Mouse (Mus musculus): ENCODE results near the gene Coq7.

The Coq7 gene

DNA sequence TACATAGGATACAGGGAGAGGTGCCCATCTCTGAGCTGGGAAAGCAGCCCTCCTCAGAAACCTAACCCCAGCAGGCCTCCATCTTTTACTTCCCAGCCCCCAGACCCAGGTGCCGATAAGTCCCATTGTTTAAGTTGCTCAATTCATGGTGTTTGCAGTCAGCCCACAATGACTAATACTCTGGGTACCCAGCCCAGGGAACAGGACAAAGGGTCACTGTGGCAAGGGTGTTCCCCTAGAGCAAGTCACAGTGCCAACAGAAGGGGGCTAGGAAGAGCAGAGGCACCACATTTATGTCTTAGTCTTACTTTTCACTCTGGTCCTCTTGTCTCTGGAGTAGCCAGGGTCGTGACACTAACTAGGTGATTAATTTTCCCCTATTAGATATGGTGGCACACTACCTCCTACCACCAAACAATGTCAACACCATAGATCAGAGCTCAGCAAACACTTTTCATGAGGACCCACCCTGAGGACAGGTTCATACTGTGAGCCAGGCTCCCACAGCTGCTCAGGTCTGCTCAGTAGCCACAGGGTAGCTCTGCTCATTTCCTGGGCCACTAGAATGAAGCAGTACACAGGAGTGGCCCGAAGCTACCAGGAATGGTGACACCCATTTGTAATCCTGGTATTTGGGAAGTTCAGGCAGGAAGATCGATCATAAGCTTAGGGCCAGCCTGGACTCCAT, 38.1 kb downstream of the Coq7 start:
- no peak for DNase-seq

DNA sequence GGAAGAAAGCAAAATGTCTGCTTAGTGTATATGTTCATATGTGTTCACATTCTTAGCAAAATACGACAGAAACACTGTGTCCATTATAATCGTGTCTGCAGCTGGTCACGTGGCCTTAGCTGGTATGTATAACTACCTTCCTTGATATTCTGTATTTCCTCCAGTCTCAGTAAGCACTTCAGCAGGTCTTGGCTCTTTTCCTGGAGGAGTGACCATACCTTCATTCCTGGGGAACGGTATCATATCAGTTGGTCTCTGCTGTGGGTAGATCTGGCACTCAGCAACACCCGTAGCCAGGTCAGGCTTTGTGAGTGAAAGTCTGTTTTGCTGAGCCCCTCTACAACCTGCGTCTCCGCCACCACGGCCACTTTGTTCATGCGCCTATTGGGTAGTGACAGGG, 39.3 kb downstream of the Coq7 start:
- no peak for DNase-seq

DNA sequence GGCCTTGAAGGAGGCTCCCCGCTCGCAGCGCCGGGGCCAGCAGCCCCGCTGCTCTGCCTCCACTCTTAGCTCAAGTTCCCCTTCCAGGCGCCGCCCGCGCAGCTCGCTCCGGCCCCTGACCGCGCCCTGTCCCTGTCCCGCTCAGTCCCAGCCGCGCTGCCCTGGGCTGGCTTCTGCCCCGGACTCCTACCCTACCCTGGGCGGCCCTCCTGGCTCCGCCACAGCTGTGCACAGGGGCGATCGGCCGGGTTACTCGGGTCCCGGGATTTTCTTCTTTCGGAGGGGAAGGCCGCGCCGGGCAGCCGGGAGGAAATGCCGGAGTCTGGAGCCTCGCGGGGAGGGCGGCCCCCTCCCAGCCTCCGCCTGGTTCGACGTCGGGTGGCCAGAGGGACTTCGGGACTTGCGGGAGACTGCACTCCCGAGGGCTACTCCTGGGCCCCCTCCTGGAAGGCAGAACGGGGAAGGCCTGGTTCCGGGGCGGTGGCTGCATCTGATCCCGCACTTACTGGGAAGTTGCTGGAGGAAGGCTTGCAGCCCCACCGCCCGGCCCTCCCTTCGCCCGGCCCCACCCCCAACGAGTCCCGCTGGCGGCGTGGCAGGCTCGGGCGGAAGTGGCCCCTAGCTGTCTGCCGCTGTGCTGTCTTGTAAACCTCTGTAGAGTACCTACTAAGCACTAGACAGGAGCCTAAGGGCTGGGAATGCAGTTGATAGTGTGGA, 41.6 kb downstream of the Coq7 start, which contains the start of gene Itpripl2:
Itpripl2 (minus strand) TSS at position 545 of the 717 bp plus-strand sequence.
- peak; percentile 79 for DNase-seq

DNA sequence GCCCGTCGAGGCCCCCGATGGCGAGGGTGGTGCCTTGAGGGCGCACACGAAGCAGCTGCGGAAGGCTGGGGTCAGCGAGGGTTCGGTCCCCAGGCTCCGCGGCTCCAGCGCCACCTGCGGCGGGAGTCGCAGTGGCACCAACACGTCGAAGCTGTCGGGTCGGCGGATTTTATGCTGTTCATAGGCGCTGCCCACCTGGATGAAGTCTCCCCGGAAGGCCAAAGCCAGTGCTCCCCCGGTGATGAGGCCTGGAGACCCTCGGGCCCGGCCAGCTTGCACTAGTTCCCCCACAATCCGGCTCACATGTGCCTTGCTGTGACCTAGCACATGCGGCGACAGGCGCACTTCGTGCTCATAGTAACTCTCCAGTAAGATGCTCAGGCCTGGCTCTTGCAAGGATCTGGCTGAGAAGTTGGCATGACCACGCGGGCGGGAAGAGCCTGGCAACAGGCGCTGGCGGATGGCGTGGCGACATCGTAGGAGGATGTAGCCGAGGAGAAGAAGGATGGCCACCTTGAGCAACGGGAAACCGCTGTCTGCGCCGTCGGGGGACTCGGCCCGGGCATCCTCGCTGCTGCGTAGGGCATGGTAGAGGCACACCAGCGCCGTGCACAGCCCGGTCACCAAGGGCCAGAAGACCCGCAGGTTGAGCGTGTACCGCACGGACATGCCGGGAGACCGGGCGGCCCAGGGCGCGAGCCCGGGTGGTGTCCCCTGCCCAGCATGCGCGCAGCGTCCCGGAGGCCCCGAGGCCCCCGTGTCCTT, 42.3 kb downstream of the Coq7 start:
- peak; percentile 15 for DNase-seq

DNA sequence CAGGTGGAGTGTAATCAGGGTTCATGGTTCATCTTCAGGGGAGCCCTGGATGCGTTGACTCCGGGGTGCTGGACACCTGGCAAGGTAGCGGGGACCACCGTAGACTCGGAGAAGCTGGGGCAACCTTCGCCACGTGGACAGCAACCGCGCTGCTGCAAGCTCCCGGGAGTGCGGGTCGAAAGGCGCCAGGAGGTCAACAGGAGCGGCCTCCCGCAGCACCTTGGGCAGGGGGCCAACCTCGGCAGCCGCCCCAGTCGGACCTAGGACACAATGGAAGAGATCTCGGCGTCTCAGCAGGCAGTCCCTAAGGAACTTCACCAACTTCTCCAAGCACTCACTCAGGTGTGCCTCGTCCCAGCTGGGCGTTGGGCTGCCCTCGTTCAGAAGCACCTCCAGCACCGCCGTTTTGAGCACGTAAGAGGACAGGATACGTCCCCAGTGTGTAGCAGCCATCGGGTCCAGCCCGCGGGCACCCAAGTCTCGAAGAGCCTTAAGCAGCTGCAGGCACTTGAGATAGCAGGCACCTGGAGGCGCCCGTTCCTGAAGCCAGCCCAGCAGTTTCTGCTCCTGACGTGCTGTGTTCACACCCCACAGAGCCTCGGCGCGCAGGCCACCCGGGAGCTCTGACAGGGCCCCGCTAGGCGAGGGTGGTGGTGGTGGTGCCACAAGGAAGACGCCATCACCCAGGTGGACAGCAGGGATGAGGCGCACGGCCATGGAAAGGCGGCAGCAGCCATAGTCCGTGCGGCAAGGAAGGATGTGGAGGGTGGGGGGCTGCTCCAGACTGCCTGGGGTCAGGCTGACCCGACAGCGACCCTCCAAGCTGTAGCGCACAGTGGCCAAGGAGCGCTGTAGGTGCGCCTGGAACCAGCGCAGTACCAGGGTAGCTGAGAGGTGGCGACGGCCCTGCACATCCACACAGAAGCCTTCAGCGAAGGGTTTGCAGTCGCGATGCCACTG, 43.2 kb downstream of the Coq7 start:
- DNase-seq, result no peak

DNA sequence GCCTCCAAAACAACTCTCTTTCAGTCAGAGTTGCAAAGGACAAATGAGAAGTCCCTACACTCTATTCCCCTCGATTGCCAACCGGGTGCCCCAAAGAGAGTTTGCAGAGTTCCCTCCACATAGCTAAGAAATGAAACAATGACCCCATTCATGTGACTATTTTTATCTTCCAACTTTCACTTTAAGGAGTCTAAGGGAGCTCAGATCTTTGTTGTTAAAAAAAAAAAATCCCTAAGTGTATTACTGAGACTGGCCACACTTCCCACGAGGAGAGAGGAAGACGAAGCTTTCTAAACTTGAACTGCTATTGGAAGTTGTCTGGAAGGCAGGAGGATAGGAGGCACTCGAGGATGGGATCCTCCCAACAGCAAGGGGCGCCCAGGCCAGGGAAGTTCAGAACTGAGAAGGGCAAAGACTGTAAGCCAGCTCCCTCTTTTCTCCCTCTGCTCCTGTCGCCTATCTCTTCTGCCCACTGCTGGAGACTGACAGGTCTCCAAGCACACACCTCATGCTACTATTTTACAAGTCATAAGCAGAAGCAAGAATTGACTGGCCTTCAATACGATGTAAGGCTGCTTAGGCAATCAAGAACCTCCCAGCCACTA, 45.0 kb downstream of the Coq7 start:
- DNase-seq, result no peak

DNA sequence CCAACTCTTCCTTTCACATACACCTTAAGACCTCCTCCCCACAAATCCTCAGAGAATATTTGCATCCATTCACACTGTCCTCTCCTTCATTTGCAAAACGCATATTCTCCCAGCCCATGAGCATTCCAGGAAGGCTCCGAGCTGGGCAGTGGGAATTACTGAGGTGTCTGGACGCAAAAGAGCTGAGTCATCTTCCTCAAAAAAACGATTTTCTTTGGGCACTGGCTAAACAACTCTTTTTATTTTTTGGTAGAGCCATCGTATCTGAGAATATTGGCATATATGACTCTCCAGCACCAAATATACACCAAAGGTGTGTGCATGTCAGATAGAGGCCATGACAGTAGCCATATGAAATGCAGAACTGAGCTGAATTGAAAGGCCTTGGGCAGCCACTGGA, 46.2 kb downstream of the Coq7 start:
- DNase-seq, result no peak

DNA sequence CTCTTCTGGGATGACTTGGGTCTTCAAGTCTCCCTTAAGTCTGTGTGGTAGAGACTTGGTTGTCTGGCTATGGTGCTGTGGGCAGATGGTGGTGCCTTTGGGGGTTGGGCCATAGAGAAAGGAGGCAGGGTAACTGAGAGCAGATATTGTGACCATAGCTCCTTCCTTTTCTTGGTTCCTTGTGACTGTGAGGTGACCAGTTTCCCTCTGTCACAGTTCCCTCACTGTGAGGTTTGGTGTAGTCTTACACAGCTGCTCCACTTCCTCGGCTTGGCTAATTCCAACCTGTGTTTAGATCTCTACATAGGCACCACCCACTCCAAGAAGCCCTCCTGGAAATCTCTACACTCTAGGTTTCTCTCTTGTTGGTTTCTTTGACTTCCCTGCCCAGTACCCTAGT, 49.2 kb downstream of the Coq7 start:
- no peak for DNase-seq

DNA sequence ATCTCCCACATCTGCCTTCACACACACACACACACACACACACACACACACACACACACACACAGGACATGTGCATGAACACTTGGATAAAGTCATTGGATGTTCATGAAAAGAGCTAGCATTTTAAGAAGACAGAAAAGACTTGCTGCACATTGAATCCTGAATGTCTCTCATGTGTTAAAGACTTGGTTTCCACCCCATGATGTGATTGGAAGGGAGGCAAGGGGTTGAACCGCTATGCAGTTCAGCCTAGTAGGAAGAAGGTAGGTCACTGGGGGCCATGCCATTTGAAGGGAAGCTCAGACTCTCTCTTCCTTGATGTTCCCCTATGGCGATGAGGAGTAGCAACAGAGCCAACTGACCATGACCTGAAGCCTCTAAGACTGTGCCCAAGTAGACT, 51.2 kb downstream of the Coq7 start:
- DNase-seq, result no peak

DNA sequence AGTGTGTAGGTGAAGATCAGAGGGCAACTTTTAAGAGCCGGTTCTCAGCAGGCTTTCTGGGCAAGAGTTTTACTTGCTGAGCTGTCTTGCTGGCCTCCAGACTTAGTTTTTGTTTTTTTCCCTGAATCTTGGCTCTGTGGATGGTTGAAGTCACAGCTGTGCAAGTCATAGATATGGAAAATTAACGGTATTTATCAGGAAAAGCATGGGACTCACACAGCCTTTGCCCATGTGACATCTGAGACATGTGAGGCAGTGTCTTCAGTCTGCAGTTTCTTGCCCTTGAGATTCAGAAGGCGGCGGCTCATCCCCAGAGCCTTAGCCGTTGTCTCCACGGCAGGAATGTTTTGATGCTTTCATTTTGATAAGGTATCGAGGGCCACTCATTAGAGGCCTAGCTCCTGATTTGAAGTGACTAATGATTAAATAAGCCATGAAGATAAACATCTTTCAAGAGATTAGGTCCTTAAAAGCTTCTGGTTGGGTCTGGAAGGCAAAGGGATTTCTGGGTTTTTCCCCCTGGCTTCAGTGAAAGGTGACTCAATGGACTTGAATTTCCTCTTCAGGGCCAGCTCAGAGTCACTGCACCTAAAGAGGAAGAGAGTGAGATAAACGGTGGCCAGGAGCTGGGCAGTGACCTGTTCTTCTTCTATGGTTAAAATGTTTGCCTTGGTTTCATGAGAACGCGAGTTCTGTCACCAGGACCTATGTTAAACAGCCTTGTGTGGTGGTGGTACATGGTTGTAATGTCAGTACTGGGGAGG, 51.9 kb downstream of the Coq7 start:
- no peak for DNase-seq

DNA sequence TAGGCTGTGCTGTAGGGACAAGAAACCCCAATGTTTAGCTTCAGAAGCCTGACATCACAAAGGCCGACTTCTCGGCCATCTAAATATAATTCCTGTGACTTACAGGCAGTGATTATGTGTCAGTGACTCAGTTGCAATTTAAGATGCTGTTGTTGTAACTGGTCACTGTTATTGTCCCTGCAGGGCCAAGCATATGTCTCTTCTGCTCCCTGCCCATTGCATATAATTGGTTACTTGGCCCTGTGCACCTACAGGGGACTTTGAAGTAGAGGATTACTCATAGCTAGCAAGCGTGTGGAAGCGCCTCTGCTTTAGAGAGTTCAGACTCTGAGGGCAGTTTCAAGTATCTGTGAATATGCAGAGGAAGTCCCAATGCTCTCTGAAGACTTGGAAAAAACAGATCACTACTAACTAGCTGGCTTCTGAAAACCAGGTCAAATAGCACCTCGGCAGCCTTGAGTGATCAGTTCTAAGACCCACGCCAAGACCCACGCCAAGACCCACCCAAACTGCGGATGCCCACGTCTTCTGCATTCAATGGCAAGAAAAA, 52.9 kb downstream of the Coq7 start:
- no peak for DNase-seq

DNA sequence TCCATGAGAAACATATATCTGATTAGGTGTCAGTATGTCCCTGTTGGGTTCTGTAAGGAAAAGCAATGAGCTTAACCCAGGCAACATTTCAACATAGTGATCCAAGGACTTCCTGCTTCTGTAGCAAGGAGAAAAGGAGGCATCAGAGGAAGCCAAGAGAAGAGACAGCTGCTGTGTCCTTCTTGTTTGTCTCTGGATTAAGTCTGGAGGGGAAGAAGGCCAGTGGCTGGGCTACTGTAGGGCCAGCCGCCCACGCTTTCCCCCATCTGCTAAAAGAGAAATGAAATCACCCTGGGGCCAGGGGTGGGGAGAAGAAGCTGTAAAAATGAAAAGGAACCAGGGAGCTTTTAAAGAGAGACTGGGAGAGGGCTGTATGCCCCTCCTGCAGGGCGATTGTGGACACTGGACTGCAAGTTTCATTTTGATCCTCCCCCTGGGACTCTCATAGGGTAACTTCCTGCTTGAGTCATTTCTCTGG, 54.3 kb downstream of the Coq7 start:
- DNase-seq, result peak; percentile 42

DNA sequence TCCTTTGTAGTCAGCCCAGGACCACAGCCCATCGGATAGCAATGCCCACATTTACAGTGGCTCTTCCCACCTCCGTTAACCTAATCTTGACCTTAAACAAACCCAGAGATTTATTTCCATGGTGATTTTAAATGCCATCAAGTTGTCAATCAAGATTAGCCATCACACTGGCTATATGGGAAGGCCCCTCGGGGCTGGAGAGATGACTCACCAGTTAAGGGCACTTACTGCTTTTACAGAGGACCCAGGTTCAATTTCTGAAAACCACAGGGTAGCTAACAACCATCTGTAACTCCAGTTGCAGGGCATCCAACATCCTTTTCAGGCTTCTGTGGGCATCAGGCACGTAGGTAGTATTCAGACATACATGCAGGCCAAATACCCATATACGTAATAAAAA, 56.7 kb downstream of the Coq7 start:
- no peak for DNase-seq

DNA sequence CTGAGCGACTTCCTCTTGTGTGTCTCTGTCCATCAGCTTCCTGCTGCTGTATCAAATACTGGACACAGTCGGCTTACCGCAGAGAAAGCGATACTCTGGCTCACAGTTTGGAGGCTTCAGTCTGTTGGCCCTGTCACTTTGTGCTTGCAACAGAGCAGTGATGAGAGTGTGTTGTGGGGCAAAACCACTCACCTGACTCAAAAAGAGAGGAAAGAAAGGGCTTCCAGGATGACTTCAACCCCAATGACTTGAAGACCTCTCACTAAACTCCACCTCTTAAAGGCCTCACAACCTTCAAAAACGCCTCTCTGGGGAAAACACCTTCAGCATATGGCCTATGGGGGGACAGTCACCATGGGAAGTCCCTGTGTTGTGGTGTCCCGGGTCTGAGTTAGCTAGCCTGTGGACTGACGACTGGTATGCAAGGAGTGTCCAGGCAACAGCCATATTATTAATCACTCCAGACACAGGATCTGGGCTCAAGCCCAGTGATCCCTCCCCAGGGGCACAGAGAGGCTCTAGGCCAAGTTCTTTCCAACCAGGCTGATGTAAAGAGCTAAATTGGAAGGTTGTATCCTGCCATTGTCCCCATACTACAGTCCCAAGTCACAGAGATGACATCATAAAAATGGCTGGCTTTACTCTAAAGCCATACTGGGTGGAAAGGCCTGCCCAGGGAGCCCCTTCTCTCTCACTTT, 58.0 kb downstream of the Coq7 start:
- DNase-seq, result no peak

DNA sequence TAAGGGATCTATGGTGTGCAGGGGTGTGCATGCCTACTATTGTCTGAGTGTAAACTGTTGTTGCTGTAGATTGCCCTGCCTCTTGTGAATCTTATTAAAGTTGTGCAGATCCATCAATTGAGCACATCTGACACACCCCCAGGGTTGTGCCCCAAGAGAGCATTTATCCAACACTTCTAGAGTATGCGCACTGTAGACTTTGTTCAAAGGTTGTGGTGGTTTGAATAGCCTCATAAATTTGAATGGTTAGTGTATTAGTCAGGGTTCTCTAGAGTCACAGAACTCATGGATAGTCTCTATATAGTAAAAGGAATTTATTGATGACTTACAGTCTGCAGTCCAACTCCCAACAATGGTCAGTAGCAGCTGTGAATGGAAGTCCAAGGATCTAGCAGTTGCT, 60.3 kb downstream of the Coq7 start:
- DNase-seq, result no peak

DNA sequence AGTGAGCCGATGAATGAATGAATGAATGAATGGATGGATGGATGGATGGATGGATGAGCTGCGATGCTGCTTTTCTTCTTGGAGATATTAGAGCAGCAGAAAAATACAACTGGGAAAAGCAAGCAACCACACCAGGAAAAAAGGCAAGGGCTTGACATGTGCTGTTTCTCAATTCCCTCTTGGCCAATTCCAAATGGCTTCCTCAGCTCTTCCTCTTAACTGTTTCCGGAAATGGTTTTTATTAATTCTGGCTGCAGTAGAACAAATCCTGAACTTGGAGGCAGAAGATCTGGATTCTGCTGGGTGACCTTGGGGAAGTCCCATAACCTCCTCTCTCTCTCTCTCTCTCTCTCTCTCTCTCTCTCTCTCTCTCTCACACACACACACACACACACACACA, 65.1 kb downstream of the Coq7 start:
- no peak for DNase-seq

DNA sequence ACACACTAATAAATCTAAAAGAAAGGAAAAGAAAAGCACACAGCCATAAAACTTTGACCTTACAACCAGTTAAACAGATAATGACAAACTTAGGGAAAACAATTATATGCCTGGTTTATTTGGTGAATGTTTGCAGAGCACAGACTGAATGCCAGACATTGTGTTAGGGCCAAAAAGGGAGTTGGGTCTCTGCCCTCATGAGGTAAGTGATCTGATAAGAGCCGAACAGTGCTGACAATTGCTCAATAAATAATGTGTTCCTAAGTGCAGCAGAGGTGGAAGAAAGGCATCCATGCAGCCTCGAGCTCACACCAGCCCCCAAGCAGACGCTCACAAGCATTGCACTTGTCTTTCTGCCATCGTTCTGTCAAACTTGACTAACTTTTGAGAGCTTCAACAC, 68.7 kb downstream of the Coq7 start:
- no peak for DNase-seq

DNA sequence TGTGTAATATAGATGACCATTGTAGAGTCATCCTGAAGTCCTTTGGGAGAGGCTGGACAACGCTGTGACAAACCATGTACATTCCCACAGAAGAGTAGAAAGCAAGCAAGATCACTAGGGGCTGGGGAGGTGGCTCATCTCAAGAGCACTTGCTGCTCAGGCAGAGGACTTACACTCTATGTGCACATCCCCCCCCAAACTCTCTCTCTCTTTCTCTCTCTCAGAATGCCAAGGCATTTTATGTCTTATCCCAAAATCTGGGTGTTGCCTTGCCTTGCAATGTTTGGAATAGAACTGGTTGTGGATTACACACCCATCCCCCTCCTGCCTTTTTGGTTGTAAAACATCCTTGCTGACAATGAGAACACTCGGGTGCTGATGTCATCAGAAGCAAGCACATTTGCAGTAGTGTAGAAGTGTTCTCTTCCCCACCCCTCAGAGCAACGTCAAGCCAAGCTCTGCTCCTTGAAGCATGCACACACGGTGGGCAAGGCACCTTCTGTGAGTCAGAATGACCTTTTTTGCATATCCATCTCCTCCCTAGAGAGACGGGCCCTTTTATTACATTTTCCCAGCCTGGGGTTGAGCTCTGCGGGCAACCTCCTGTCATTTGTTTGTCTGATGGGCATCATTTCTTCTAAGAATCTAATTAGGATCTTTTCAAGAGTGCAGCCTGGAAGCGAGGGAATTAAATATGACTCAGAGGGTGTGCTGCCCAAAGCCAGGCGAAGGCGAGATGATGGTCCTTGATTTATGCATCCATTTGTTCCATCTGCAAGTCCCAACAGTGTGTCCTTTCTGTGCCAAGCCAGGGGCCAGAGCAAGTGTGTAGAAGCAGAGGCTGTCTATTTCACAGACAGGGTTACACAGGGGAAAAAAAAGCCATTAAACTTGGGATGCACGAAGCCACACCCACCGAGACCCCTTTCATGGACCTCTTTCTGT, 70.1 kb downstream of the Coq7 start:
- DNase-seq, result no peak

All from kidney, adult 18-20 months (tissue).